Mouse (Mus musculus) neutrophil, adult 83 days (primary cell): ENCODE data around the gene Olfr630. TPM values are rescaled to one million over a fixed set of nuclear protein-coding genes. Genes with fewer than 3 reads are reported as not detected.

Source experiments
- total RNA-seq, 2 experiments: library from RNA; stranded (reverse); gene quantifications; one replicate each; pipeline ENCODE4 v1.2.4; 2023

Gene Olfr630
- not detected for total RNA-seq

GRCm38 (mm10) chr7:103757233-103757632 is at the start of gene Olfr630:
Gene Olfr630, minus strand, starts transcription at chr7:103757333.

GRCm38 (mm10) chr7:103791721-103792120 is 34.6 kb upstream of the Olfr630 start, which contains the start of gene Olfr67:
Gene Olfr67, minus strand, starts transcription at chr7:103791821.

GRCm38 (mm10) chr7:103779598-103779997 is 22.5 kb upstream of the Olfr630 start, which contains the start of gene Olfr68:
Gene Olfr68, minus strand, starts transcription at chr7:103779698.

GRCm38 (mm10) chr7:103771494-103771893 is 14.4 kb upstream of the Olfr630 start, which contains the start of gene Olfr69:
Gene Olfr69, minus strand, starts transcription at chr7:103771594.

GRCm38 (mm10) chr7:103744843-103745242 is 12.3 kb downstream of the Olfr630 start, which contains the start of gene Olfr629:
Gene Olfr629, minus strand, starts transcription at chr7:103744943.

GRCm38 (mm10) chr7:103730074-103730473 is 27.1 kb downstream of the Olfr630 start, which contains the start of gene Olfr628:
Gene Olfr628, plus strand, starts transcription at chr7:103730374.

GRCm38 (mm10) chr7:103714371-103714770 is 42.8 kb downstream of the Olfr630 start, which contains the start of gene Olfr243:
Gene Olfr243, plus strand, starts transcription at chr7:103714671.

Other genes starting within 250 kb of the Olfr630 start
- gene Olfr610, start 245.2 kb downstream of the Olfr630 start, total RNA-seq: not detected
- gene Olfr611, start 236.5 kb downstream of the Olfr630 start, total RNA-seq: not detected
- gene Olfr612, start 214.6 kb downstream of the Olfr630 start, total RNA-seq: not detected
- not detected for gene Olfr613, start 209.3 kb downstream of the Olfr630 start, total RNA-seq
- not detected for gene Olfr615, start 201.3 kb downstream of the Olfr630 start, total RNA-seq
- not detected for gene Olfr616, start 188.2 kb downstream of the Olfr630 start, total RNA-seq
- gene Olfr617, start 184.3 kb downstream of the Olfr630 start, total RNA-seq: not detected
- not detected for gene Olfr618, start 167.2 kb downstream of the Olfr630 start, total RNA-seq
- gene Olfr619, start 156.8 kb downstream of the Olfr630 start, total RNA-seq: not detected
- gene Olfr620, start 144.8 kb downstream of the Olfr630 start, total RNA-seq: not detected
- not detected for gene Olfr622, start 114.6 kb downstream of the Olfr630 start, total RNA-seq
- not detected for gene Olfr623, start 93.6 kb downstream of the Olfr630 start, total RNA-seq
- not detected for gene Olfr624, start 86.1 kb downstream of the Olfr630 start, total RNA-seq
- not detected for gene Olfr625-ps1, start 74.6 kb downstream of the Olfr630 start, total RNA-seq
- not detected for gene Olfr243, start 42.7 kb downstream of the Olfr630 start, total RNA-seq
- gene Olfr628, start 27.0 kb downstream of the Olfr630 start, total RNA-seq: not detected
- gene Olfr629, start 12.4 kb downstream of the Olfr630 start, total RNA-seq: not detected
- not detected for gene Olfr69, start 14.3 kb upstream of the Olfr630 start, total RNA-seq
- not detected for gene Olfr68, start 22.4 kb upstream of the Olfr630 start, total RNA-seq
- gene Olfr67, start 34.5 kb upstream of the Olfr630 start, total RNA-seq: not detected
- 100 to 1,000 TPM in 1 of 2 experiments, 10 to 100 TPM in 1; 81.2 to 165 TPM for gene Hbb-bt, start 56.7 kb upstream of the Olfr630 start, total RNA-seq
- gene Hbb-bs, start 70.8 kb upstream of the Olfr630 start, total RNA-seq: 100 to 1,000 TPM; 331 to 680 TPM
- gene Hbb-bh2, start 83.2 kb upstream of the Olfr630 start, total RNA-seq: not detected
- gene Hbb-bh1, start 85.8 kb upstream of the Olfr630 start, total RNA-seq: not detected
- not detected for gene Hbb-y, start 95.9 kb upstream of the Olfr630 start, total RNA-seq
- not detected for gene Olfr66, start 128.9 kb upstream of the Olfr630 start, total RNA-seq
- gene Olfr64, start 137.2 kb upstream of the Olfr630 start, total RNA-seq: not detected
- gene Olfr65, start 146.2 kb upstream of the Olfr630 start, total RNA-seq: not detected
- gene Olfr631, start 171.5 kb upstream of the Olfr630 start, total RNA-seq: not detected
- not detected for gene Olfr632, start 177.0 kb upstream of the Olfr630 start, total RNA-seq
- gene Olfr633, start 187.1 kb upstream of the Olfr630 start, total RNA-seq: not detected
- gene Olfr635, start 213.8 kb upstream of the Olfr630 start, total RNA-seq: not detected
- gene Olfr638, start 241.4 kb upstream of the Olfr630 start, total RNA-seq: not detected